23 mouse cellular contexts compared by ENCODE assay signal in genomic region chr8:96090231-96090630, GRCm38 (mm10).
"Had no signal": no experiment of that assay in that cellular context is flagged by ENCODE, and none has a peak within 500 bp of the region (broad histone marks: within the 10 kb centered on the region; RNA-seq: fewer than 3 reads in every experiment).

No protein-coding gene starts in this region.

- H3K4me1 ChIP-seq: heart, embryonic 13.5 days; heart, embryonic 15.5 days; hindbrain, embryonic 13.5 days; hindbrain, embryonic 15.5 days; limb, embryonic 10.5 days; limb, embryonic 12.5 days; liver, embryonic 13.5 days had no signal

- H3K27me3 ChIP-seq: heart, embryonic 13.5 days; heart, embryonic 15.5 days; hindbrain, embryonic 13.5 days; hindbrain, embryonic 15.5 days; limb, embryonic 12.5 days; liver, embryonic 13.5 days had no signal

- ATAC-seq: hindbrain, postnatal 0 days; intestine, embryonic 16.5 days had no signal

- DNase-seq: gastrocnemius, postnatal 14 days; gastrocnemius, postnatal 36 days; heart, adult 11 months; heart, adult 2 months; heart, postnatal 14 days; heart, postnatal 36 days; kidney, adult 11 months; kidney, adult 8-10 months; kidney, postnatal 10 days; kidney, postnatal 25 days; kidney, postnatal 4 days; liver; liver, embryonic 13.5 days had no signal

- H3K36me3 ChIP-seq: heart, embryonic 13.5 days; heart, embryonic 15.5 days; hindbrain, embryonic 13.5 days; hindbrain, embryonic 15.5 days; limb, embryonic 10.5 days; limb, embryonic 12.5 days; liver, embryonic 13.5 days had no signal

- H3K4me3 ChIP-seq: heart, adult 2 months; heart, embryonic 13.5 days; heart, embryonic 15.5 days; hindbrain, embryonic 13.5 days; hindbrain, embryonic 15.5 days; layer of hippocampus, adult 2 months; left cerebral cortex, adult 2 months; limb, embryonic 10.5 days; limb, embryonic 12.5 days; liver, embryonic 13.5 days had no signal

- H3K27ac ChIP-seq: heart, adult 2 months; heart, embryonic 13.5 days; heart, embryonic 15.5 days; hindbrain, embryonic 13.5 days; hindbrain, embryonic 15.5 days; hindbrain, postnatal 0 days; layer of hippocampus, adult 2 months; left cerebral cortex, adult 2 months; limb, embryonic 10.5 days; limb, embryonic 12.5 days; liver, embryonic 13.5 days had no signal
